Mouse (Mus musculus): ENCODE measurements around the gene Abcg3.
"Not testable (repeated sequence)": the region's sequence is repeated elsewhere in the genome, so short reads cannot be mapped to it uniquely, and the experiment has no call there.

Gene Abcg3

GRCm38 (mm10) chr5:104982535-104982934 is at the start of gene Abcg3:
Abcg3 (minus strand) TSS chr5:104982718.
- peak; percentile 81 to 83 for DNase-seq (ENCODE audit: low spot score in 2 of 2)

- no peak for DNase-seq (ENCODE audit: low spot score in 2 of 2)
Measured at GRCm38 (mm10) chr5:105012551-105012950, 30.0 kb upstream of the Abcg3 start.

GRCm38 (mm10) chr5:105011570-105011969 is 29.1 kb upstream of the Abcg3 start:
- DNase-seq (ENCODE audit: low spot score in 2 of 2): no peak

GRCm38 (mm10) chr5:105010376-105010775 is 27.9 kb upstream of the Abcg3 start:
- peak; percentile 44 to 47 for DNase-seq (ENCODE audit: low spot score in 2 of 2)

GRCm38 (mm10) chr5:104989411-104989810 is 6.9 kb upstream of the Abcg3 start:
- no peak for DNase-seq (ENCODE audit: low spot score in 2 of 2)

- DNase-seq (ENCODE audit: low spot score in 2 of 2): no peak
Measured at GRCm38 (mm10) chr5:104988000-104988399, 5.5 kb upstream of the Abcg3 start.

- DNase-seq (ENCODE audit: low spot score in 2 of 2): peak; percentile 47 to 84
Measured at GRCm38 (mm10) chr5:104986706-104987105, 4.2 kb upstream of the Abcg3 start.

GRCm38 (mm10) chr5:104979040-104979513 is 3.4 kb downstream of the Abcg3 start:
- DNase-seq (ENCODE audit: low spot score in 2 of 2): peak; percentile 25 to 41

GRCm38 (mm10) chr5:104958141-104958793 is 24.3 kb downstream of the Abcg3 start:
- DNase-seq (ENCODE audit: low spot score in 2 of 2): no peak

GRCm38 (mm10) chr5:104955208-104955607 is 27.3 kb downstream of the Abcg3 start:
- DNase-seq (ENCODE audit: low spot score in 2 of 2): no peak

GRCm38 (mm10) chr5:104946951-104947350 is 35.6 kb downstream of the Abcg3 start:
- no peak for DNase-seq (ENCODE audit: low spot score in 2 of 2)

- DNase-seq (ENCODE audit: low spot score in 2 of 2): no peak
Measured at GRCm38 (mm10) chr5:104934148-104934547, 48.4 kb downstream of the Abcg3 start.

GRCm38 (mm10) chr5:104906556-104906955 is 76.0 kb downstream of the Abcg3 start:
- not testable (repeated sequence) for DNase-seq (ENCODE audit: low spot score in 2 of 2)

All from thymus, postnatal 10 days (tissue).